Mouse (Mus musculus) frontal cortex, postnatal 25 days (tissue): ENCODE results near the gene Stau1.

Experiments used
- DNase-seq, 2 experiments: peaks; one replicate each; pipeline ENCODE4 v3.0.0; 2022; ENCODE audit warnings: low spot score in 2 of 2

Stau1 gene

GRCm38 (mm10) chr2:166990861-166991260 is 5.2 kb downstream of the Stau1 start:
- DNase-seq, result no peak

- no peak for DNase-seq
These were observed 12.7 kb downstream of the Stau1 start for GRCm38 (mm10) chr2:166983351-166983894.

- DNase-seq, result no peak
These were observed 15.9 kb downstream of the Stau1 start for GRCm38 (mm10) chr2:166980161-166980560.

- DNase-seq, result no peak
These were observed 18.6 kb downstream of the Stau1 start for GRCm38 (mm10) chr2:166977490-166977889.

- DNase-seq, result no peak
These were observed 19.7 kb downstream of the Stau1 start for GRCm38 (mm10) chr2:166976356-166976755.

GRCm38 (mm10) chr2:166974177-166974872 is 21.8 kb downstream of the Stau1 start:
- no peak for DNase-seq

- DNase-seq, result no peak
These were observed 22.9 kb downstream of the Stau1 start for GRCm38 (mm10) chr2:166973153-166973552.

- no peak for DNase-seq
These were observed 31.3 kb downstream of the Stau1 start for GRCm38 (mm10) chr2:166964773-166965172.

GRCm38 (mm10) chr2:166963257-166963656 is 32.8 kb downstream of the Stau1 start:
- no peak for DNase-seq

GRCm38 (mm10) chr2:166960648-166961330 is 35.3 kb downstream of the Stau1 start:
- DNase-seq, result no peak

- peak in 1 of 2 experiments; percentile 54 for DNase-seq
These were observed 39.3 kb downstream of the Stau1 start for GRCm38 (mm10) chr2:166956805-166957204.

- DNase-seq, result no peak
These were observed 43.9 kb downstream of the Stau1 start for GRCm38 (mm10) chr2:166952151-166952550.

- peak in 1 of 2 experiments; percentile 39 for DNase-seq
These were observed 45.0 kb downstream of the Stau1 start for GRCm38 (mm10) chr2:166950853-166951648.

- DNase-seq, result no peak
These were observed 47.2 kb downstream of the Stau1 start for GRCm38 (mm10) chr2:166948936-166949335.

- no peak for DNase-seq
These were observed 47.9 kb downstream of the Stau1 start for GRCm38 (mm10) chr2:166948246-166948645.

- no peak for DNase-seq
These were observed 50.6 kb downstream of the Stau1 start for GRCm38 (mm10) chr2:166945456-166945855.

- DNase-seq, result no peak
These were observed 51.8 kb downstream of the Stau1 start for GRCm38 (mm10) chr2:166944346-166944745.

GRCm38 (mm10) chr2:166943146-166943545 is 53.0 kb downstream of the Stau1 start:
- DNase-seq, result no peak

GRCm38 (mm10) chr2:166936166-166936565 is 59.9 kb downstream of the Stau1 start:
- DNase-seq, result no peak

GRCm38 (mm10) chr2:166935582-166935981 is 60.5 kb downstream of the Stau1 start:
- DNase-seq, result no peak

GRCm38 (mm10) chr2:166934416-166934815 is 61.7 kb downstream of the Stau1 start:
- DNase-seq, result no peak

- DNase-seq, result no peak
These were observed 62.2 kb downstream of the Stau1 start for GRCm38 (mm10) chr2:166933943-166934342.
